Mouse (Mus musculus) layer of hippocampus, adult 11-12 months (tissue): ENCODE data around the gene Gm21560.
A peak's percentile ranks its signal among the peaks of the same experiment; 100 is the strongest.
"Not testable (repeated sequence)": the region's sequence is repeated elsewhere in the genome, so short reads cannot be mapped to it uniquely, and the experiment has no call there.

Source experiments
- DNase-seq: peaks from one replicate; pipeline ENCODE4 v3.0.0; 2022; ENCODE audit warnings: low spot score

Gene Gm21560

DNA sequence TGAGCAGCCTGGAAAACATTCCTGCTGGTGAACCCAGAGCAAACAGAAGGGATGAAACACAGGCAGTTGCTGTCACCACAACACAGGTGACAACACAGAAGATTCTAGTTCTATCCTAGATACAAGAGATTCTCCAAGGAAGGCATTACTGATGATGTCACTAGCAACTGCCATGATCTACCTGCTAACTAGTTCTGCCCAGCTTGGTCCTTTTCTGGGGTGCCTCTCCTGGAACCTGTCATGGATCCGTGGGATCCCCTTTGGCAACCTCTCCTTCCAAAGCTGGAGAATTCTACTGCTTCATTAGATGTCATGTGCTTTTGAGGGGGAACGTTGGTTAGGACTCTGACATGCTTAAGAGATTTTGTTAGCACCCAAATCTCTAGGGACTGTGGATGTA is at the start of gene Gm21560:
Gene Gm21560, minus strand, starts transcription at position 101 of the 400 bp plus-strand sequence.
- not testable (repeated sequence) for DNase-seq

DNA sequence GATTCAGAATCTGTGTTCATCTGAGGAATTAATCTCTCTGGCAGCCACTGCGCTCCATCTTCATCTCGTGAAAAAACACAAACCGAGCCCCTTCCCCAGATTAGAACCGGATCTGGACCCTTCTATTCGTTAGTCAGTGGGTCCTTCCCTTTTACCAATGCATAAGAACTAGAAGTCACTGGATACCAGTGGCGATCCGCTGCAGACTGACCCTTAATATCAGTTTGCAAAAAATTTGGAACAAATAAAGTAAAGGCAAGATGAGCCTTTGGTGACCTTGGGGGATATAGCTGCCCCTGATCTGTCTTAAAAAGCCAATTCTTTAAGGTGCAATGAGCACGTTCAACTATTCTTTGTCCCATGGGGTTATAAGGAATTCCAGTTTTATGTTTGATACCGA is 55.6 kb downstream of the Gm21560 start:
- DNase-seq, result peak; percentile 2

DNA sequence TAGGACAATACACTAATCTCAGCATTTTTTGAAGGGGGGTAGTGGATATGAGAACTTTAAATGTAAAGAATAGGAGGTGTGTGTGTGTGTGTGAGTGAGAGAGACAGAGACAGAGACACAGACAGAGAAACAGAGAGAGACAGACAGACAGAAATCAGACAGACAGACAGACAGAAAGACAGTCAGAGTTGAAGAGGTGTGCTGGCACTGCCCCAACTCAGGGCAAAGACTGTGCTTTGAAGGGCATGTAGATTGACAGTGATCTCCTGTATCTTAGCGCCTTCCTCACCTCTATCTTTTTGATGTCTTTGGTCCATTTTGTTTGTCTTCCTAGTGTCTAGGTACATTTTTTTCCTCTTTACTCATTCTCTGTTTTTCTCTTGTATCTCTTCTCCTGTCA is 58.0 kb downstream of the Gm21560 start:
- not testable (repeated sequence) for DNase-seq
